Mouse (Mus musculus) kidney, postnatal 25 days (tissue): ENCODE results near the gene Thap3.

Source experiments
- DNase-seq, 2 experiments: peaks; one replicate each; pipeline ENCODE4 v3.0.0; 2021; ENCODE audit warnings: mixed read lengths in 2 of 2

Thap3 gene

GRCm38 (mm10) chr4:152008622-152009075, 19.9 kb upstream of the Thap3 start, which contains the start of gene Klhl21:
Klhl21 (plus strand) TSS chr4:152008803.
- peak; percentile 95 to 97 for DNase-seq

- DNase-seq, result peak; percentile 39 to 80
Observed at GRCm38 (mm10) chr4:152008148-152008500, 19.3 kb upstream of the Thap3 start.

- DNase-seq, result peak; percentile 56 to 85
Observed at GRCm38 (mm10) chr4:152007481-152008147, 18.8 kb upstream of the Thap3 start.

- DNase-seq, result no peak
Observed at GRCm38 (mm10) chr4:152006812-152007211, 18.0 kb upstream of the Thap3 start.

GRCm38 (mm10) chr4:152006137-152006536, 17.3 kb upstream of the Thap3 start:
- peak in 1 of 2 experiments; percentile 40 for DNase-seq

GRCm38 (mm10) chr4:152002063-152002462, 13.3 kb upstream of the Thap3 start:
- no peak for DNase-seq

GRCm38 (mm10) chr4:152001335-152001734, 12.5 kb upstream of the Thap3 start:
- no peak for DNase-seq

- no peak for DNase-seq
Observed at GRCm38 (mm10) chr4:152000906-152001305, 12.1 kb upstream of the Thap3 start.

GRCm38 (mm10) chr4:151999481-151999880, 10.7 kb upstream of the Thap3 start:
- no peak for DNase-seq

GRCm38 (mm10) chr4:151997701-151998100, 8.9 kb upstream of the Thap3 start:
- DNase-seq, result no peak

- DNase-seq, result no peak
Observed at GRCm38 (mm10) chr4:151996951-151997222, 8.1 kb upstream of the Thap3 start.

- DNase-seq, result peak; percentile 99
Observed at GRCm38 (mm10) chr4:151996173-151996950, 7.6 kb upstream of the Thap3 start, which contains the start of gene Phf13. Phf13 (minus strand) TSS chr4:151996258.

- peak; percentile 38 to 67 for DNase-seq
Observed at GRCm38 (mm10) chr4:151995371-151996172, 6.8 kb upstream of the Thap3 start.

- peak; percentile 42 to 74 for DNase-seq
Observed at GRCm38 (mm10) chr4:151994228-151995171, 5.7 kb upstream of the Thap3 start.

- no peak for DNase-seq
Observed at GRCm38 (mm10) chr4:151993035-151993434, 4.2 kb upstream of the Thap3 start.

- DNase-seq, result no peak
Observed at GRCm38 (mm10) chr4:151992091-151992490, 3.3 kb upstream of the Thap3 start.

- DNase-seq, result no peak
Observed at GRCm38 (mm10) chr4:151989110-151989488, 302 bp upstream of the Thap3 start.

GRCm38 (mm10) chr4:151988014-151988341, 819 bp downstream of the Thap3 start:
- DNase-seq, result peak in 1 of 2 experiments; percentile 29

- DNase-seq, result no peak
Observed at GRCm38 (mm10) chr4:151986650-151987049, 2.1 kb downstream of the Thap3 start.

- peak; percentile 33 to 75 for DNase-seq
Observed at GRCm38 (mm10) chr4:151985886-151986285, 2.9 kb downstream of the Thap3 start.

GRCm38 (mm10) chr4:151983560-151983959, 5.2 kb downstream of the Thap3 start:
- peak in 1 of 2 experiments; percentile 62 for DNase-seq

GRCm38 (mm10) chr4:151983043-151983442, 5.8 kb downstream of the Thap3 start:
- DNase-seq, result no peak
